Mouse (Mus musculus): ENCODE measurements at regions not wholly inside any gene's neighbourhood (a gene's known extent, or its start where the extent isn't known, plus 50 kb on each side); places are given as distances from the start of the nearest gene placed in this dataset.

DNA sequence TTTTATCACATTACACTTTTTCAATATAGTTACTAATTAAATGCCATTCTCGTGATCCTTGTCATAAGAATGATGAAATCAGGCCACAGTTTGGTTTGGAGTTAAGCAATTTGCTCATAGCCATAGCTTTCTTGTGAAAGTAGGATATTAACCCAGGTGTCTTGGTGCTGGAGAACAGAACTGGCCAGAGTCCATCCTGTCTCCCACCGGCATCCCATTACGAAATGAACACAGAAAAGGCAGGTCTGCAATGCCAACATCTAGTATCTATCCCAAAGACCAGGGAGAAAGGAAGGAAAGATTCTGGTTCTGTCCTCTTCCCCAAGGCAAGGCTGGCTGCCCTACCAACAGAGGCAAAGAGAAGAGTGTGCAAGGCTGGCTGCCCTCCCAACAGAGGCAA is 61.6 kb upstream of the Avpr1a start:
- DNase-seq (ENCODE audit: low spot score): no peak

DNA sequence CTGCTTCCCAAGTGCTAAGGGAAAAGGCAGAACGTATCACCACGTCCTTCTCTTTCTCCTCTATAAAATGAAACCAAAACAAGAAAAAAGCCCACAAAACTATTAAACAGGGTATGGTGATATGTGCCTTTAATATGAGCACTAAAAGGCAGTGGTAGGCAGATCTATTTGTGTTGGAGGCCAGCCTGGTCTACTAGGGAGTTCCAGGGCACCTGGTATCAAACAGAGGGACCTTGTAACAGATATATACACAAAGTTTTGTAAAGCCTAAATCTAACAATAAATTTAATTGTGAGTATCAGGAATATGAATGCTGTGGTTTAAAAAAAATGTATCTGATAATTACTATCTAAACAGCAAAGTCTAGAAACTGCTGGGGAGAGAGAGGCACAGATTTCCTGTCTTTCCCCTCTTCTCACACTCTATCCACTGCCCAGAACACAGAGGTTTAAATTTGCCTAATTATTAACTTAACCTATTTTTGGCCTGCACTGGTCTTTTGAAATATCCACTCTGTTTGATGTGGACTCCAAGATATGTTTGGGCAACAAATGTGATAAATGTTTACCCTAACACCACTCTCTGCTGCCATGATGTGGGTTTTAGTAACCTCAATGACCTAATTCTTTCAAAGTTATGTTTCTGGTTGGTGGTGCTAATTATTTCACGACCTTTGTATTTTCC is 68.5 kb upstream of the Avpr1a start:
- DNase-seq (ENCODE audit: low spot score): no peak

DNA sequence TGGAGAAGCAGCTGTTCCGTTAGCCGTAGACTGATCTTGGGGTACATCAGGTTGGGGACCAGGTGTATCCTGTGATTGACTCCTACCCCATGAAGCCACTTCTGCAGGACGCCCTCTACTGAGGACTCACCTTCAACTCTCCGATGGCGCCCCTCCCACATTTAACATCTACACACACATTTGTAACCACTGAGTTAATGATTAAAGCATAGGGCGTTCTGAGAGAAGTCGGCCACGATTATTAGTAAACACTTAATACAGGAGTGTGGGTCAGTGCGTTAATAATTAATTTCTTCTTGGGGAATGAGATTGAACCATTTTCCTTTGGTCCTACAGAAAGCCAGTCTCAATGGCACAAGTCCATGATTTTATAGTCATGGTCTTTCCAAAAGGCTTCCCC is 105.0 kb upstream of the Avpr1a start:
- DNase-seq (ENCODE audit: low spot score): no peak

DNA sequence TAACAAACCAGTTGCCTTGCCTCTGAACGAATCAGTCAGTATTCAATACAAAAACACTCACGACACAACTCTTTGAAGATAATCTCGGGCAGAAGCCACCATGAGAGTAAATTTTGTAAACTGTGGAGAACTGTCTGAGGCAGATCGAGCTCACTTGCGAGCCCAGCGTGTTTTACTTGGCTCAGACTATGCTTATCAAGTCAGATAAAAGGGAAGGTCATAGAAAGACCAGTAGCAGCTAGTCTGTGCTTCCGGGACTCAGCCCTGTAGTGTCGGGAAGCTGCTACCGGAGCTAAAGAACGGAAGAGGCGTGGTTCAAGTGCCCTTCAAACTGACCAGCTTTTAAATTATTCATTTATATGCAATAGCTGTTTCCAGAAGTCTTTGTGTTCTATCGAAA is 105.9 kb upstream of the Avpr1a start:
- DNase-seq (ENCODE audit: low spot score): no peak

DNA sequence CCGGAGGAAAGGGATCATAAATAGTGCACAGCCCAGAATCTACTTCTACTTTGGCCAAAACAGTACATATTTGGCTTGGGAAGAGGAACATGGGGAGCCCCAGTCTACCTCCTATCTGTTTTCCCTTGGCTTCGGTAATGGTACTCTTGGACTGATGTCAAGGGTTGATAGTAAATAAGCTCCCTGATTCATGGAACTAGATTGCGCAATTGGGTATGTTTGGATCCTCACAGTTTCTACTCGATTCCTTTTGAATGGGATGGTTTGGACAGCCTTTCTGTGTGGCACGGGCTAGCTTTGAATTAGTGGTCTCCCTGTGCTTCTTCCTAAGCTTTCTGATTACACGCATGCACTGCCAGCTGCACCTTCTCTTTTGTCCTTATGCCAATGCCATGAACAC is 121.4 kb upstream of the Avpr1a start:
- no peak for DNase-seq (ENCODE audit: low spot score)

DNA sequence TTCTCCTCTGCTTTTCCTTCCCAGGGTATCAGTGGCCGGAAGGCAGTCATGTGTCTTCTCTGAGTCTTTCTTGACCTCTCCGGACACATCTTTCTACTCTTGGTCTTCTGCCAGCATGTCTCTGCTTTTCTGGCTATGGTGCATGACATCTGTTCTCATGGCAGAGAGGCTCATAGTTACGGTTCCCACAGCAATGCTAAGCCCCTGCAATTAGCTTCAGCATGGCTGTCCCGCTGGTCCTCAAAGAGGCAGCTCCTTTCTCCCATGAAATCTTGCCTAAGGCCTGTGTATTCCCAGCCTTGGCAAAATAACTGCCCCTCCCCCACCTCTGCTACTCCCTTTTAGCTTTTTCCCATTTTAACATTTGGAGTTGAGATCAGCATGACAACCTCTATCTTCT is 129.4 kb upstream of the Avpr1a start:
- DNase-seq (ENCODE audit: low spot score): no peak

DNA sequence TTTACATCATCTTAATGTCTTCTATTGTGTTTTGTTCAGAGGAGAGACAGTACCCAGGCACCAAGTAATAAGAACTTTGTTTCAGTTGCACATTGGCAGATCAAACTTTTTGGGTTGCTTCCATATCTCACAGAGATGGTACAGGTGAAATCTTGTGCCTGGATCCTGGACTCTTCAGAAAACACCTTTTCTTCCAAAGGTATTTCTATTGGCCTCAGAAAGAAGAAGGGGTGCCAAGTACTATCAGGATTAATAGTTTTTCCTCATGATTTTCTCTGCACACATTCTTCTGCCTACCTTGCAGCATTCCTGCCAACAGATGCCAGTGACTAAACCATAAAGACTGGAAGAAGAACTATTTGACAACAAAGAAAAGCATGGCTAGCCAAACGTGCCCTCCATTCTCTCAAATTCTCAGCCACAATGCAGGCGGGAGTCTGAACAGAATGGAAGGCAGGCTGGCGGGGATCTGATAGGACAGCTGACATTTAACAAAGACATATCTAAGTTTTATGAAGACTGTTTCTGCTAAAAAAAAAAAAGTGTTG is 137.6 kb upstream of the Avpr1a start:
- no peak for DNase-seq (ENCODE audit: low spot score)

DNA sequence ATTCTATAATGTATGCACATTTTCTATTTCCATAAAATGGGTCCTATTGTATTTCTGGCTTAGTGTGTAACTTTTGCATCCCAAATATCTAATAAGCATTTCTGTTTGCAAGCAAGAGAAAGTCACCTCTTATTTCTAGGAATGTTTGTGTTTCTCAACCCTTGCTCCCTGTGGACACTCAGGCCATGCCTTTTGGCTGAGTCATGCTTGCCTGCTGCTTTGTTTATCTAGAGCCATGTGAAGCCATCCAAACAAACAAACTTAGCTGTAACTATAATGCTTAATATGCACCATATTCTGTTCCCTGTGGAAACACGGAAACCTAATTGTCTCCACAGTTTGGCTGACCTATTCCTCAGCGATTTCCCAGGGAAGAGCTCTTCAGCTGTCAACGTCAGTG is 139.6 kb upstream of the Avpr1a start:
- no peak for DNase-seq (ENCODE audit: low spot score)

DNA sequence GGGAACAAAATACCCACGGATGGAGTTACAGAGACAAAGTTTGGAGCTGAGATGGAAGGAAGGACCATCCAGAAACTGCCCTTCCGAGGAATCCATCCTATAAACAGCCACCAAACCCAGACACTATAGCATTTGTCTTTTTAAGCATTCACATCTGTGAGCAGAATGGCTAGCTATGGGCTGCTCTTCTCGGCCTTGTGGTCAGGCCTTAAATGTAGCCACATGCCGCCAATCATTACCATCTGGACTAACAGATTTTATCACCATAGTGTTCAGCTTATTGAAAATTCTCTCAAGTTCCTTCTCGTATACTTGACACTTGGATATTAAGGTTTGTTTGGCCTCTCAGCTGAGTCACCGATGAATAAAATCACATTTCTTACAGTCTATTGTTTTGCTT is 146.0 kb upstream of the Avpr1a start:
- DNase-seq (ENCODE audit: low spot score): no peak

DNA sequence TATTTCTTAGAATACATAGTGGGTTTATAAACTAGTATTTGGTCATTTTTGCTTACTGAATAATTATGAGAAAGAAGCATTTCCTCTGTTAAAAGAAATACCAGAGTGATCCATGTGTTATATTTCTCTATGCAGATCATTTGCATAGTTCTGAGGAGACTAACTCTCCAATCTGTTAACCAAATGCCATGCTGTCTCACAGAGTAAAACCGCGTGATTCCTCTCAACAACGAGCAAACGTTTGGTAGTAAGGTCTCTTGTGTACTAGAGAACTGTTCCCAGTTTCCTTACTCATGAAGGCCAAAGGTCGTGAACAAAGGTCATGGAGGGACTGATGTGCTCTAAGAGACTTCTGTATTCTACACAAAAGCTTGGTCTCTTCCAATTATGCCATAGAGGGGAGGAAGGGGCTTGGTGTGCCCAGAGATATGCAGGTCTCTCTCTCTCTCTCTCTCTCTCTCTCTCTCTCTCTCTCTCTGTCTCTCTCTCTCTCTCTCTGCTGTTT is 152.3 kb upstream of the Avpr1a start:
- DNase-seq (ENCODE audit: low spot score): no peak

DNA sequence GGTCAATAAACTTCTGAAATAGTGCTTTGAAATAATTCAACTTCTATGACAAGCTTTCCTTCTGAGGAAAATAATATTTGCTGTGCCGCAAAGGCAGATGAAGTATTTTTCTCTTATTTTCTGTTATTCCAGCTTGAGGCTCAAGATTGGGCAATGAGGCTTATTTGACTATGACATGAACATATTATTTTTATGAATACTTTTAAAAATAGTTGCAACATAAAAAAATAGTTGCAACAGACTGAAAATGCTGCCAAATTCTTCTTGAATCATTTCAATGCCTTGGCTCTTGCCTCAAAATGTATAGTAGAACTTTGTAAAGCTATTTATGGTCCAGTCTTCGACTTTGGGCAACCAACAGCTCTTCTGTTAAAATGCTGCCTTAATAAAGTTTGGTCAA is 156.7 kb upstream of the Avpr1a start:
- DNase-seq (ENCODE audit: low spot score): no peak

DNA sequence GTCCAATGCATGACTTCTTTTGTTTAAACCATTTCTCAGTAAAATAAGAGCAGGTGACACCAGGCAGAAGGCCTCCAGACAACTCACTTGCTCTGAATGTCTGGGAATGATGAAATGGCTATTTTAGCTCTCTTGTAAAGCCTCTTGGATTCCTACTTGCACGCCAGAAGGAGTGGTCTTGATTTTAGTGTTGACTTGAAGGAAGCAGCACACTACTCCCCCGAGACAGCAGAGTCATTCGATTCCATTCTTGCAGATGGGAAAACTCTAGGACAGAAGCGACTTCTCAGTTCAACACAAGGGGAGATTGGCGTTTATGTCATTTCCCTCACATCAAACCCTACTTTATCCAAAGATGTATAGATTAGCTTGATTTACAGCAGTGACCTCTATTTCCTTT is 157.2 kb upstream of the Avpr1a start:
- DNase-seq (ENCODE audit: low spot score): no peak

DNA sequence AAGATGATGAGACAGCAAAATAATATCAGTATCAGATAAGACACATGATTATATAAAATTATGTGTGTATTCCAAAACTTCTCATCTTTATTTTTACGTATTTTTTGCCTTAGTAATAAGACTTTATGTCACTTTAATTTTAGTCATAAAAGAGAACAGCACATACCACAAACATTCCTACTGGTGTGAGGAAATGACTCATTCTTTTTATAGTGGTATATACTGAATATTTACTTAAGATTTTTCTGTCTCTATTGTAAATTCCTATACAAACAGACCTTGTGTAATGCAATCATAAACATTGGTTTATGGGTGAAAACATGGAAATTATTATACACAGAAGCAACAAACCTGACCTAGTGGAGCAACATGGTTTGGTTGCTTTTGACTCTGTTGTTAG is 173.4 kb upstream of the Avpr1a start:
- no peak for DNase-seq (ENCODE audit: low spot score)

DNA sequence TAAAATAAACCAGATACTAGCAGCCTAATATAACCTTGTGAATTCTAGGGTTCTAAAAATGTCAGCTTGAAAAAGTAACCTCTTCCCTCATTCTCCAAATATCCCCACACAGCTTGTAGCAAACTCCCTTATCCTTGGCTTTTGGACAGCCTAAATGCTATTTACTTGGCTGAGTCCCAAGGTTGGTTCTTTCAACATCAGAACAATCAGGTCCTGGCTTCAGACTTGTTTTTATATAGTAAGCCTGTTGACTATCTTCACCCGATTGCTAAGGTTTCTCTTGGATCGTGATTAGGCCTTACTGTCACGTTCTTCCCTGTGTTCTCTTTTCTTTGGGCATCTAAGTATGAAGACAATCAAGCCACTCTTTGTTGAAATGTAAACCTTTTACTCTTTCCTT is 174.1 kb upstream of the Avpr1a start:
- DNase-seq (ENCODE audit: low spot score): no peak

DNA sequence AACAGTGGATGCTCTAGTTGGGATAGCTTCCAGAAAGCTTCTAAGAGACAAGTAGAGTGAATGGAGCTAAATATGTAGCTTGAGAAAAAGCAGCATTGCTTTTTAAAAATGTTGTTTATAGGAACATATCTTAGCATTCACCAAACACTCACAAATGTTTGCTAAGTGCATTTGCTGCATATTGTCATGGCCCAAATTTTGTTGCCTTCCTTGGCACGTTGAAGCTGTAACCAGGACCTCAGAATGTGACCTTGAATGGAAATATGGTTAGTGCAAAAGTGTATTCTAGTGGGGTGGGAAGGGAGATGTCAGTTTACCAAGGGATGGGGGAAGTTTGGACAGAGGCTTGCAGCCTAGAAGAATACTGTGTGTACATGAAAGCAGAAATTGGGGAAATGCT is 166.9 kb upstream of the Rxylt1 start:
- DNase-seq (ENCODE audit: low spot score): no peak

DNA sequence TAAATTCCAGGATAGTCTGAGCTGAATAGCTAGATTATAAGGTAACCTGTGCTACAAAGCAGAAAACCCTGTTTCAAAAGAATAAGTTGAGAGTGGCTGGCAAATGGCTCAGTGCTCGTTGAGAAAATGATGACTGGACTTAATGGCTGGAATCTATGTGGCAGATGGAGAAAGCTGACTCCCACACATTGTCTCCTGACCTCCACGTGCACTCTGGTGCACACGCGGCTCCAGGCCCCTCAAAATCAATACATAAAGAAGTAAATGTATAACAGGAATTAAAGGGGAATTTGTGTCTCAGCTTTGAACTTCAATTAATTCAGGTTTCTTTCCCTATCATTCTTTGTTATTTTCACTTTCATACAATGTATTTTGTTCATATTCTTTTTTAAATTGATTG is 162.2 kb upstream of the Rxylt1 start:
- DNase-seq (ENCODE audit: low spot score): no peak

DNA sequence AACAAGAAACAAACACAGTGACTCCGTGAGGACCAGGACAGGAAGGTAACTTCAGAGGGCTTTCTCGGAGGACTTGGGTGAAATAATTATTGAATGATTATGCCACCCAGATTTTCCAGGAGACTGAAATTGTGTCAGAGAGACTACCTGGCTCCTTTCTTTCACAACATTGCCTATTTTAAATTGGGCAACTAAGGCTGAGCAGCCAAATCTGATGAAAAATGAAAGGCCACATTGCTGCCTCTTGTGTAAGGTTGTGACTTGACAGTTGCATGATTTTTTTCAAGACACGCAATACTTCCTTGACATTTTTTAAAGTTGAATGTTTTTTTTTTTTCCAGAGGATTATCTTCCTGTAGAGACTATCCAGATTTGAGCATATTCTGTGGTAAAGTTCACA is 161.5 kb upstream of the Rxylt1 start:
- DNase-seq (ENCODE audit: low spot score): no peak

DNA sequence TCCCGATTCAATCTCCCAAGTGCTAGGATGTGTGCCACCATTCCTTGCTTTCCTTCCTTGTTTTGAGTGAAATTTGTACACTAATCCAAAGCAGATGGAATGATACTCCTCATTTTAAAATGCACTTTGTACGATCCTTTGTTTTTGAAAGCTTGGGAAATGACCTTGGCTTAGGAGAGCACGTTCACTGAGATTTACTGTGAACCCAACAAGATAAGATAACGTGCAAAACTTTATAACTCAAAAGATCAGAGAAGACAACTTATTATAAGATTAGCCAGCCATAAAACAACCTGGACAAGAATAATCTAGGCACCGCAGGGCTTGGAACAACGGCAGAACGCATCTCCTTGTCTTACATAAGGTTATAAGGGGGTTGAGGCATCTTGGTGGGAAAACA is 134.6 kb upstream of the Rxylt1 start:
- DNase-seq (ENCODE audit: low spot score): no peak

DNA sequence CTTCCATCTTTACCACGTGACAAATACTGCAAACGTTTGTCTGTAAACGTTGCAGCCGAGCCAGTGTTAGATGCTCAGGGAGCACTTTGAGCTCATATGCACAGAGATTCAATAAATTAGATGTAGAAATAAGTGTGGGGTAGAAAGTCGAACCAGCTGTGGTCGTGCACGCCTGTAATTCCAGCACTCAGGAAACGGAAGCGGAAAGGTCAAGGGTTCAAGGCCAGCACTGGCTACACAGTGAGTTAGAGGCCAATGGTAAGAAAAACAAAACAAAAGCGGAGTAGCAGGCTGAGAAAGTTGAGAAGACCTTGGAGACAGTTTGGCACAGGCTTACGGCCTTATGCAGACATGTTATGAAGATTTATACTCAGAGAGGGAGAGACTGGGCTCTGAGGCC is 133.6 kb upstream of the Rxylt1 start:
- DNase-seq (ENCODE audit: low spot score): no peak

DNA sequence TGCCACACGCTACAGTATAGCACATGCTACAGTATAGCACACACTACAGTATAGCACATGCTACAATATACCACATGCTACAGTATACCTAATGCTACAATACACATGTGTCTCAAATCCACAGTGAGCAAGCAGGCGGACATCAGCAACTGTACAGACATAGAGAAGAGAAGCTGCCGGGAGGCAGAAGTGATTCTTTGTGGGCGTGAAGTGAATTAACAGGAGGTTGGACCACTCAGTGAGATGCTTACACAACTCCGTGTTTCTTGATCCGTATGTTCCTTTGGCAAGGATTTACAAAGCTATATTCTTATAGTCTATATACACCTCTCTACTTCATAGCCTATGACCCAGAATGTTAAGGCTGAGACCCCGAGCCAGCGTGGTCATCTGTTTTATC is 128.5 kb upstream of the Rxylt1 start:
- no peak for DNase-seq (ENCODE audit: low spot score)

DNA sequence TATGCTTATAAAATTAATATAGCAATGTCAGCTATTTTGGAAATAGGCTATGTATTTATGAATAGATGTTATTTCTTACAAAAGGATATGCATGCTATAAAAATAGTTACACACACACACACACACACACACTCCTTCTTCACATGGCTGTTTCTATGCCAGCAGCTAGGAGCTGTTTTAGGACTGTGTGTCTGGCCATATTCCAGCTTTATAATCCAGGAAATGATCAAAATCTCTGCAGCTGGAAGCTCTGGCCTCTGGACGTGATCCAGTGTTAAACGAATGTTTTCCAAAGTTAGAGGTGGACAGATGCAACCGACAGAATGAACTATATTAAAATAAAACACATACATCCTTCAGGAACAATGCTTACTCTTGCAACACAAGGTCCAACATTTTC is 125.9 kb upstream of the Rxylt1 start:
- DNase-seq (ENCODE audit: low spot score): no peak

DNA sequence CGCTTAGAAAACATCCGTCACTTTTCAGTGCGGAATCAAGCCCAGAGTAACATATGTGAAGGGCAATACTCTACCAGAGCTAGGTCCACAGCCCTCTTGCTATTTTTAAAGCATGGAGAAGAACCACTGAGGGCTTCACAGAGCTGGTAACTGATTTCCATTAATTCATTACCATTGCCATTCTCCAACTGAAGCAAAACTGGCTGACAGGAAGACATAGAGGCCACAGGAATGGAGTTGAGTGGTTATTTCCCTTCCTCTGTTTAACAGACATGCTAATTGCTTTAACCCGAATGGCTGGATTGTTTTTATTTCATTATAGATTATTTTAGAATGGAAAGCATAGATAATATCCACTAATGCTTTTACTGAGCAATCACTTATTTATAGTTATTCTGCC is 120.4 kb upstream of the Rxylt1 start:
- no peak for DNase-seq (ENCODE audit: low spot score)

DNA sequence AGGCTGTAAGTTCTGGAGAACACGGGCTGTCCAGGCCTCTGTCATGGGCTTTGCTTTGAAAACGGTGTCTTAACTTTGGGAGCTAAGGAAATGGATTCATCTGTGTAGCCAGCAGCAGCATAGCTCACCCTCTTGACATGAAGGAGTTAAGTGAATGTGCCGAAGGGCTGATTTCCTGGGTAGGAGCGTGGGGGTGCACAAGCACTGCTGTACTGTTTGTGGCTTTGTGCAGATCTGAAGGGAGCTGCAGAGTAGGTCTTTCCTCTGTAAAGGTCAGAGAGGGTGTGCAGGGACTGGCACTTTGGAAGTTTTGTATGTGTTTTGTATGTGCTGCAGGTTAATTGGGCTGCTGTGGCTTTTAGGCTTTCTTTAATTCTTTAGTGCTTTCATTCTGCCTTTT is 102.6 kb upstream of the Rxylt1 start:
- peak; percentile 32 for DNase-seq (ENCODE audit: low spot score)

DNA sequence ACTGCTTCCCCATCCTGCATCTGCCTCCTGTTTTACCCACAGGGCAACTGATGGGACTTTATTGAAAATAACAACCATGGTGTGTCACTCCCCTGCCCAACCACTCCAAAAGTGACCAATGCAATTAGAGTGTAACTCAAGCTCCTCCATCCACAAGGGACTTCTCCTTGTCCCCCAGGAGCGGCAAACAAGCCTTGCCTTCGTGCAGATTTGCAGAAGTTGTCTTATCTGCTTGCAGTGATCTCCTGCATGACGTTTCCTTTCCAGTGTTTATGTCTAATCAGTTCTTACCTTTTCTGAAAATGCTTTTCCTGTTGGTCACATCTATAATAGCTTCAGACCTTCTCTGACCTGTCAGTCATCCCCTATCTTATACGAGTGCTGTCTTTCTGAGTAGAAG is 100.5 kb upstream of the Rxylt1 start:
- no peak for DNase-seq (ENCODE audit: low spot score)

Measured in T-cell, adult 2 months (primary cell).